Mouse (Mus musculus): Measurements from ENCODE around the gene Arhgap15.

The Arhgap15 gene

GRCm38 (mm10) chr2:43939196-43939595 is 190.6 kb downstream of the Arhgap15 start:
- DNase-seq, result no peak

- DNase-seq, result no peak
Observed at GRCm38 (mm10) chr2:43945679-43946078, 197.1 kb downstream of the Arhgap15 start.

- no peak for DNase-seq
Observed at GRCm38 (mm10) chr2:43949775-43950492, 201.3 kb downstream of the Arhgap15 start.

GRCm38 (mm10) chr2:43950741-43951140 is 202.1 kb downstream of the Arhgap15 start:
- DNase-seq, result no peak

- DNase-seq, result no peak
Observed at GRCm38 (mm10) chr2:43959189-43959588, 210.6 kb downstream of the Arhgap15 start.

- DNase-seq, result no peak
Observed at GRCm38 (mm10) chr2:43962466-43962865, 213.8 kb downstream of the Arhgap15 start.

GRCm38 (mm10) chr2:43968581-43968980 is 220.0 kb downstream of the Arhgap15 start:
- no peak for DNase-seq

- DNase-seq, result no peak
Observed at GRCm38 (mm10) chr2:43977732-43978131, 229.1 kb downstream of the Arhgap15 start.

GRCm38 (mm10) chr2:43978177-43979013 is 229.8 kb downstream of the Arhgap15 start:
- no peak for DNase-seq

GRCm38 (mm10) chr2:43986066-43986465 is 237.4 kb downstream of the Arhgap15 start:
- no peak for DNase-seq

GRCm38 (mm10) chr2:43987919-43988318 is 239.3 kb downstream of the Arhgap15 start:
- DNase-seq, result no peak

- DNase-seq, result no peak
Observed at GRCm38 (mm10) chr2:43989850-43990249, 241.2 kb downstream of the Arhgap15 start.

GRCm38 (mm10) chr2:43992510-43992909 is 243.9 kb downstream of the Arhgap15 start:
- no peak for DNase-seq

- no peak for DNase-seq
Observed at GRCm38 (mm10) chr2:44002454-44002853, 253.8 kb downstream of the Arhgap15 start.

- DNase-seq, result no peak
Observed at GRCm38 (mm10) chr2:44010249-44010648, 261.6 kb downstream of the Arhgap15 start.

- no peak for DNase-seq
Observed at GRCm38 (mm10) chr2:44013388-44013787, 264.8 kb downstream of the Arhgap15 start.

- DNase-seq, result no peak
Observed at GRCm38 (mm10) chr2:44016720-44017119, 268.1 kb downstream of the Arhgap15 start.

GRCm38 (mm10) chr2:44017405-44018026 is 268.9 kb downstream of the Arhgap15 start:
- DNase-seq, result no peak

- no peak for DNase-seq
Observed at GRCm38 (mm10) chr2:44018033-44018432, 269.4 kb downstream of the Arhgap15 start.

GRCm38 (mm10) chr2:44024704-44025103 is 276.1 kb downstream of the Arhgap15 start:
- DNase-seq, result no peak

GRCm38 (mm10) chr2:44029035-44029715 is 280.6 kb downstream of the Arhgap15 start:
- no peak for DNase-seq

GRCm38 (mm10) chr2:44029865-44030264 is 281.2 kb downstream of the Arhgap15 start:
- no peak for DNase-seq

All from lung, postnatal 4 days (tissue).